Mouse (Mus musculus) kidney, adult 2 months (tissue): ENCODE data around the gene Cab39l.

ENCODE experiments used
- CTCF ChIP-seq: fragments of 200-500 bp; conservative IDR thresholded peaks from 2 replicates; pipeline ENCODE4 v1.5.1; 2011; ENCODE audit warnings: low read depth, mild to moderate bottlenecking, control low read depth, low read length, moderate library complexity, mixed read lengths; ENCODE audit not compliant: insufficient read depth, insufficient read length
- POLR2A ChIP-seq: fragments of 200-500 bp; IDR thresholded peaks from one replicate; pipeline ENCODE4 v1.6.1; 2011; ENCODE audit warnings: low read depth, low read length, control low read depth

DNA sequence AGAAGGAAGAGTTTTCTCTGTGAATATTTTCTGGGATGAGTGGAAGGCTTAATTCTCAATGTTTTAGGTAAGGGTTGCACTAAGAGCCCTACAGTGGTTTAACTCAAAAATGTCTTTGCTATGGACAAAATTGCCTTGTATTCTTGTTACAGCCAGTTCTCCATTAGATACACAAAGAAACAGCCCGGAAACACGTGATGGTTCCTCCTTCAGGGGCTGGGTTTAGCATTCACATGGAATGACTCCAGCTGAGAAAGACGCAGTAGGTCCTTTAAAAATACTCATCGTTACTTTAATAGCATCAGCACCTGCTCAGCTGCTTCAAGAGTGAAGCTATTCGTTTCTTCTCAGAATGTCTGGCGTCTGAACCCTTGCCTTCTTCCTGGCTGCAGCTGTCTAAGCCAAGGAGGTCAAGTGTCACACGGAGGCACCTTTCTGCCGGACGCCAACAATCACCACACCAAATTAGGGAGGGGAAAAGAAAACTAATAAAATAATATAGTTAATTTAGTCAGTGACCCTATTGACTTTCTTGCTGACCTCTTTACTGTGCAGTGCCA lies 183.6 kb downstream of the Cab39l start:
- TF ChIP-seq CTCF (no peak), POLR2A (no peak)
